Mouse (Mus musculus): ENCODE results near the gene Itga5. TPM values are rescaled to one million over a fixed set of nuclear protein-coding genes. Genes with fewer than 3 reads are reported as not detected.

The Itga5 gene
- polyA plus RNA-seq, 1 experiment from 2014 or later = 41.3 TPM

- no peak for ATAC-seq (replicated peaks; ENCODE audit: low FRiP score)
- WGBS = 66% methylated on average over 3 of the region's 3 CpGs
- H3K9me3 ChIP-seq (replicated peaks) = no peaks in the 10 kb centered on the region
Measured at GRCm38 (mm10) chr15:103362950-103363349, 3.6 kb downstream of the Itga5 start.

DNA sequence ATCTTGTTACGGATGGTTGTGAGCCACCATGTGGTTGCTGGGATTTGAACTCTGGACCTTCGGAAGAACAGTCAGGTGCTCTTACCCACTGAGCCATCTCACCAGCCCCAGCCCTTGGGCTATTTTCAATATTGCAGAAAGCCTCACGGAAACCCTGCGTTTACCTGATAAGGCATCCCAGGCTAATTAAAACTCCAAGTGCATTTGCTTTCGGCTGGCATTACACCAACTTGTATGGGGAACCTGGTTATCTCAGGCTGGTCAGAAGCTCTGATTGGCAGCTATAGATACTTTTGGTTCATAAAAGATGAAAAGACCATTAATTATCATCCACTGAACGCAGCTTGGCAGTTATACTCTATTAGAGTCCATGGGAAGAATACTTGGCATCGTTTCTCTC, 4.2 kb downstream of the Itga5 start:
- H3K36me3 ChIP-seq = peaks cover 2% of the 10 kb centered on the region; the same call in 1 of the 2 replicates
- H3K9me3 ChIP-seq (replicated peaks) = no peaks in the 10 kb centered on the region
- WGBS = 86% methylated on average over 6 of the region's 7 CpGs
- no peaks in the 10 kb centered on the region for H3K27me3 ChIP-seq
- no peak overlapping the region for H3K4me2 ChIP-seq
- no peak overlapping the region for H3K9ac ChIP-seq
- peaks cover 49% of the 10 kb centered on the region for H3K4me1 ChIP-seq
- no peak overlapping the region for H3K27ac ChIP-seq
- no peak overlapping the region for H3K4me3 ChIP-seq (replicated peaks)
- no peak for ATAC-seq (replicated peaks; ENCODE audit: low FRiP score)

More at GRCm38 (mm10) chr15:103362950-103363349, 3.6 kb downstream of the Itga5 start:
- Histone ChIP-seq H3K27ac (no peak overlapping the region), H3K4me2 (no peak overlapping the region), H3K4me3 (replicated peaks) (no peak overlapping the region), H3K4me1 (peaks cover 53% of the 10 kb centered on the region), H3K27me3 (no peaks in the 10 kb centered on the region), H3K36me3 (no peaks in the 10 kb centered on the region), H3K9ac (no peak overlapping the region)

DNA sequence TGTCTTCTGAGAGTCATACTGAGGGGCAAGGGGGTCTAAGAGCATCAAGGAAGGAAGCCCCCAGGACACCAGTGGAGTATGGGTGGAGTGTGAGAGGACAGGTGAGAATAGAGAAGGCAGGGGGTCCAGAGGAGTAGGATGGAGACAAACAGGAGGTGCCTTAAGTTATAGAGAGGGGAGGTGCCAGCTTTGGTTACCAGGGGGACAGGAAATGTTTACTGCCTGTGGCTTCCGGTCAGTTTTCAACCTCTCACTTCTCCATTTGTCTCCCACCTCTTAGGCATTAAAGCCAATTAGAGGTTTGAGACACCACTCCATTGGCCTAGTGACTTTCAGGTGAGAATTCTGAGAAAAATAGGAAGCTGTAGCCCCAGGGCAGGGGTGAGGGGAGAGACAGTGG, 5.3 kb downstream of the Itga5 start:
- whole genome bisulfite sequencing = 39% methylated on average over 1 of the region's 1 CpGs
- Histone ChIP-seq H3K4me1 (peaks cover 42% of the 10 kb centered on the region), H3K9ac (no peak overlapping the region), H3K27me3 (no peaks in the 10 kb centered on the region), H3K4me2 (no peak overlapping the region), H3K9me3 (replicated peaks) (no peaks in the 10 kb centered on the region), H3K27ac (no peak overlapping the region), H3K4me3 (replicated peaks) (no peak overlapping the region), H3K36me3 (peaks cover 12% of the 10 kb centered on the region)
- no peak for ATAC-seq (replicated peaks; ENCODE audit: low FRiP score)

GRCm38 (mm10) chr15:103359869-103360602, 6.5 kb downstream of the Itga5 start:
- Histone ChIP-seq H3K9me3 (replicated peaks) (no peaks in the 10 kb centered on the region), H3K27me3 (no peaks in the 10 kb centered on the region), H3K9ac (no peak overlapping the region), H3K4me2 (no peak overlapping the region), H3K4me1 (peaks cover 38% of the 10 kb centered on the region), H3K27ac (peak overlapping the region; percentile 54; the same call in 1 of the 2 replicates), H3K4me3 (replicated peaks) (no peak overlapping the region), H3K36me3 (peaks cover 25% of the 10 kb centered on the region)
- 88% methylated on average over 5 of the region's 5 CpGs for WGBS
- no peak for ATAC-seq (replicated peaks; ENCODE audit: low FRiP score)

GRCm38 (mm10) chr15:103359122-103359510, 7.4 kb downstream of the Itga5 start:
- peaks cover 34% of the 10 kb centered on the region for H3K36me3 ChIP-seq
- H3K9ac ChIP-seq = no peak overlapping the region
- H3K4me2 ChIP-seq = no peak overlapping the region
- H3K9me3 ChIP-seq (replicated peaks) = no peaks in the 10 kb centered on the region
- peaks cover 29% of the 10 kb centered on the region for H3K4me1 ChIP-seq
- H3K27me3 ChIP-seq = no peaks in the 10 kb centered on the region
- peak; percentile 1; the same call in 1 of the 2 replicates for ATAC-seq (replicated peaks; ENCODE audit: low FRiP score)
- 52% methylated on average over 1 of the region's 1 CpGs for WGBS
- peak overlapping the region; percentile 54; the same call in 1 of the 2 replicates for H3K27ac ChIP-seq
- no peak overlapping the region for H3K4me3 ChIP-seq (replicated peaks)

GRCm38 (mm10) chr15:103358278-103359121, 8.1 kb downstream of the Itga5 start:
- H3K9ac ChIP-seq = no peak overlapping the region

DNA sequence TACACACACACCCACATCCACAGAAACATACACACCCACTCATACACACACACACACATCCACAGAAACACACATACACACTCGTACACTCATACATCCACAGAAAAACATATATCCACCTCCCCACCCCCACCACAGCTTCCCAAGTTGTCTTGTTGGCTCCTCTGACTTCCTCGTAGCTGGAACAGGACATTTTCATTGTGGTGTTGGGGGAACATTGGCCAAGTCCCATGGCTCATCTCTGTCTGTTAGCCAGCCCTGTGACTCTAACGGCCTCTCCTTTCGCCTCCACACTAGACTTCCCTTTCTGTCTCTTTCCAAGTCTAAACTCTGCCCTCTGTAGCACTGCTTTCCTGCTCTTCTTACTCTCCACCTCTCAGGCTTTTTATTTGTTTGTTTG, 8.7 kb downstream of the Itga5 start:
- no peak overlapping the region for H3K4me2 ChIP-seq
- no peak overlapping the region for H3K4me3 ChIP-seq (replicated peaks)
- H3K36me3 ChIP-seq = peaks cover 45% of the 10 kb centered on the region
- peak overlapping the region; percentile 54 for H3K27ac ChIP-seq
- WGBS = 82% methylated on average over 4 of the region's 4 CpGs
- no peaks in the 10 kb centered on the region for H3K27me3 ChIP-seq
- peaks cover 25% of the 10 kb centered on the region for H3K4me1 ChIP-seq
- no peaks in the 10 kb centered on the region for H3K9me3 ChIP-seq (replicated peaks)
- H3K9ac ChIP-seq = no peak overlapping the region
- ATAC-seq (replicated peaks; ENCODE audit: low FRiP score) = no peak

More at GRCm38 (mm10) chr15:103358278-103359121, 8.1 kb downstream of the Itga5 start:
- peak overlapping the region; percentile 54 for H3K27ac ChIP-seq
- peak; percentile 58 for ATAC-seq (replicated peaks; ENCODE audit: low FRiP score)
- H3K27me3 ChIP-seq = no peaks in the 10 kb centered on the region
- H3K4me2 ChIP-seq = no peak overlapping the region
- WGBS = 31% methylated on average over 4 of the region's 4 CpGs
- no peak overlapping the region for H3K4me3 ChIP-seq (replicated peaks)
- peaks cover 28% of the 10 kb centered on the region for H3K4me1 ChIP-seq
- no peaks in the 10 kb centered on the region for H3K9me3 ChIP-seq (replicated peaks)
- H3K36me3 ChIP-seq = peaks cover 40% of the 10 kb centered on the region

DNA sequence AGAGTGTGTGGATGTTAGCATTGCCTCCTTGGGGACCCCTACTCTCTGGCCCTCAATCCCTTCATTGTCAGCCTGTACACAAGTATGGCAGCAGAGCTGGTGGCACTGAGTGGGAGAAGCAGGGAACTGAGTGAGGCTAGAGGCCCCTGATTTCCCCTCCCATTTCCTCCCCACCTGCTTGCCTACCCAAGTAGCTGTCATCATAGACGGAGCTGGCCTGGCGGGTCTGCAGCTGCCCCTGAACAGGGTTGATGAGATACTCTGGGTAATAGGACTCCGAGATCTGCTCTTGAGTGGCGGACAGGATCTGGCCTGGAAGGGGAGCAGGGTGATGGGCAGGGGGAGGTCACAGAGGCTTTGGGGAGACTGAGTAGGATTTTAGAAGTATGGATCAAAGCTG, 10.4 kb downstream of the Itga5 start:
- ATAC-seq (replicated peaks; ENCODE audit: low FRiP score) = no peak
- H3K36me3 ChIP-seq = peaks cover 60% of the 10 kb centered on the region
- H3K27ac ChIP-seq = no peak overlapping the region
- 67% methylated on average over 4 of the region's 4 CpGs for WGBS
- no peaks in the 10 kb centered on the region for H3K9me3 ChIP-seq (replicated peaks)
- H3K4me1 ChIP-seq = peaks cover 14% of the 10 kb centered on the region
- no peaks in the 10 kb centered on the region for H3K27me3 ChIP-seq
- no peak overlapping the region for H3K9ac ChIP-seq
- H3K4me3 ChIP-seq (replicated peaks) = no peak overlapping the region
- no peak overlapping the region for H3K4me2 ChIP-seq

- Histone ChIP-seq H3K27ac (no peak overlapping the region), H3K36me3 (peaks cover 67% of the 10 kb centered on the region), H3K9me3 (replicated peaks) (no peaks in the 10 kb centered on the region), H3K4me2 (no peak overlapping the region), H3K27me3 (no peaks in the 10 kb centered on the region), H3K9ac (no peak overlapping the region), H3K4me1 (peaks cover 13% of the 10 kb centered on the region), H3K4me3 (replicated peaks) (no peak overlapping the region)
- 69% methylated on average over 4 of the region's 4 CpGs for WGBS
- ATAC-seq (replicated peaks; ENCODE audit: low FRiP score) = no peak
Measured at GRCm38 (mm10) chr15:103355420-103355819, 11.1 kb downstream of the Itga5 start.

- no peaks in the 10 kb centered on the region for H3K9me3 ChIP-seq (replicated peaks)
- H3K27ac ChIP-seq = no peak overlapping the region
- no peaks in the 10 kb centered on the region for H3K27me3 ChIP-seq
- H3K4me3 ChIP-seq (replicated peaks) = no peak overlapping the region
- peaks cover 13% of the 10 kb centered on the region for H3K4me1 ChIP-seq
- no peak overlapping the region for H3K4me2 ChIP-seq
- 100% methylated on average over 2 of the region's 2 CpGs for WGBS
- peaks cover 74% of the 10 kb centered on the region for H3K36me3 ChIP-seq
- no peak overlapping the region for H3K9ac ChIP-seq
- ATAC-seq (replicated peaks; ENCODE audit: low FRiP score) = no peak
Measured at GRCm38 (mm10) chr15:103354690-103355089, 11.9 kb downstream of the Itga5 start.

DNA sequence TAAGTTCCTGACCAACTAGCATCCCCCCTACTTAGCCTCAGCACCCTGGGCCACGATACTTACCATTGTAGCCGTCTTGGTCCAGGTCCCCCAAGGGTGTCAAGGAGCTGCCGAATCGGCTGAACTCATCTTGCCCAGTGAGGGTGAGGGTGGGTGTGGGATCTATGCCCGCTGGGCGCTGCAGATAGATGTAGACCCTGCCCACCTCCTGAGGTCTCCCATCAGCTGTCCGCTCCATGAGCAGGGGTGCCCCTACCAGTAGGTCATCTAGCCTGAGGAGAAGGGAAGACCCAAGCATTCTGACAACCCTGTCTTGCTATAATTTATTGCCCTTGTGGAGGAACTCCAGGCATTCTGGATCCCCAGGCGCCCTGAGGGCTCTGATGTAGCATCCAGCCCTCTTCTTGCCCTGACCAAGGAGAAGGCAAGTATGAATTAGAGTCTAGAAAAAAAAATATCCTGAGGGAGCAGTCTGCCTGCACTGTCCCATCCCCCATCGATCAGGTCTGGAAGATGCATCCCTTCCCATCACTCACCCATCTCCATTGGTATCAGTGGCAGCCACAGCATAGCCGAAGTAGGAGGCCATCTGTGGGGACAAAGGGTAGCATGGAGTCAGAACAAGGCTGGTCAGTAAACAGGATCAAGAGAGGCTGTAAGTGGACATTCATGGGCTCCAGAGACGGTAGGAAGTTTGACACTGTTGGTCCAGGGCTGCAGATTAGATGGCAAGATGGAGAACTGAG, 12.9 kb downstream of the Itga5 start:
- Histone ChIP-seq H3K27me3 (no peaks in the 10 kb centered on the region), H3K4me1 (peaks cover 3% of the 10 kb centered on the region; the same call in 1 of the 2 replicates), H3K27ac (no peak overlapping the region), H3K4me2 (no peak overlapping the region), H3K36me3 (peaks cover 84% of the 10 kb centered on the region), H3K4me3 (replicated peaks) (no peak overlapping the region), H3K9ac (no peak overlapping the region), H3K9me3 (replicated peaks) (no peaks in the 10 kb centered on the region)
- WGBS = 90% methylated on average over 11 of the region's 11 CpGs
- no peak for ATAC-seq (replicated peaks; ENCODE audit: low FRiP score)

All from kidney, embryonic 15.5 days (tissue).